Mouse (Mus musculus): ENCODE results near the gene Gm28042. TPM values are rescaled to one million over a fixed set of nuclear protein-coding genes. Genes with fewer than 3 reads are reported as not detected.

Gene Gm28042
- polyA plus RNA-seq, 1 experiment from 2014 or later = 5.3 TPM

Other genes starting within 250 kb of the Gm28042 start
- gene Rpap1, start 240.0 kb upstream of the Gm28042 start, polyA plus RNA-seq (2014; fragmentation: Nextera tagmentation; extraction: Ambion mirVana) = 19.0 and 19.9 TPM in 2 replicates
- 16.6 and 17.5 TPM in 2 replicates for gene Tyro3, start 229.8 kb upstream of the Gm28042 start, polyA plus RNA-seq (2014; fragmentation: Nextera tagmentation; extraction: Ambion mirVana)
- gene Mga, start 130.3 kb upstream of the Gm28042 start, polyA plus RNA-seq (2014; fragmentation: Nextera tagmentation; extraction: Ambion mirVana) = 31.4 and 43.8 TPM in 2 replicates
- gene Mapkbp1, start 54.8 kb upstream of the Gm28042 start, polyA plus RNA-seq (2014; fragmentation: Nextera tagmentation; extraction: Ambion mirVana) = 3.2 and 4.4 TPM in 2 replicates
- gene Jmjd7, start within 50 bp of the Gm28042 start, polyA plus RNA-seq (2014; fragmentation: Nextera tagmentation; extraction: Ambion mirVana) = 22.2 and 25.4 TPM in 2 replicates
- gene Pla2g4b, start 5.9 kb downstream of the Gm28042 start, polyA plus RNA-seq (2014; fragmentation: Nextera tagmentation; extraction: Ambion mirVana) = 1.6 and 2.5 TPM in 2 replicates
- gene Ehd4, start 127.1 kb downstream of the Gm28042 start, polyA plus RNA-seq (2014; fragmentation: Nextera tagmentation; extraction: Ambion mirVana) = 13.6 and 18.3 TPM in 2 replicates
- gene Pla2g4e, start 217.8 kb downstream of the Gm28042 start, polyA plus RNA-seq (2014; fragmentation: Nextera tagmentation; extraction: Ambion mirVana) = 0.11 and 0.31 TPM in 2 replicates

Data from hindbrain, embryonic 11.5 days (tissue).